Mouse (Mus musculus) liver, postnatal 0 days (tissue): ENCODE results near the gene Sv2b. TPM values are rescaled to one million over a fixed set of nuclear protein-coding genes. Genes with fewer than 3 reads are reported as not detected.

ENCODE experiments used
- ATAC-seq: fragments of 200-750 bp; cut with Nextera tagmentation; 2 replicates; pipeline ENCODE4 v1.8.0; 2017; ENCODE audit warnings: mild to moderate bottlenecking, moderate library complexity
- DNase-seq: peaks from one replicate; pipeline ENCODE4 v3.0.0-alpha.2; 2016
- H3K27ac ChIP-seq: fragments of 300-500 bp; sonication (generic); 2 replicates; pipeline ENCODE4 v1.5.1; 2014; ENCODE audit warnings: antibody characterized with exemption, moderate library complexity, mild to moderate bottlenecking, low read depth
- H3K27me3 ChIP-seq: fragments of 300-500 bp; sonication (generic); 2 replicates; pipeline ENCODE4 v1.6.1; 2014; ENCODE audit warnings: low read length, control low read depth, mixed read lengths; ENCODE audit not compliant: insufficient read depth
- H3K36me3 ChIP-seq: fragments of 300-500 bp; sonication (generic); replicated peaks from 2 replicates; pipeline ENCODE4 v1.6.1; 2014; ENCODE audit warnings: mild to moderate bottlenecking, control low read depth, low read length, moderate library complexity, mixed read lengths; ENCODE audit not compliant: insufficient read depth
- H3K4me1 ChIP-seq: fragments of 300-500 bp; sonication (generic); 2 replicates; pipeline ENCODE4 v1.6.1; 2014; ENCODE audit warnings: antibody characterized with exemption, mild to moderate bottlenecking, control low read depth; ENCODE audit not compliant: insufficient read depth
- H3K4me2 ChIP-seq: fragments of 300-500 bp; sonication (generic); 2 replicates; pipeline ENCODE4 v1.6.1; 2014; ENCODE audit warnings: low read depth, mild to moderate bottlenecking, low read length, moderate library complexity, mixed read lengths
- H3K4me3 ChIP-seq: fragments of 300-500 bp; sonication (generic); 2 replicates; pipeline ENCODE4 v1.5.1; 2014; ENCODE audit warnings: low read depth, low read length
- H3K9ac ChIP-seq: fragments of 300-500 bp; sonication (generic); replicated peaks from 2 replicates; pipeline ENCODE4 v1.6.1; 2014; ENCODE audit warnings: mild to moderate bottlenecking, moderate library complexity
- H3K9me3 ChIP-seq: fragments of 300-500 bp; sonication (generic); 2 replicates; pipeline ENCODE4 v1.6.1; 2016; ENCODE audit warnings: mild to moderate bottlenecking, control low read depth, low read length, mixed read lengths
- CTCF ChIP-seq: sonication (generic); IDR thresholded peaks from 2 replicates; pipeline ENCODE4 v1.5.1; 2016; ENCODE audit warnings: antibody characterized with exemption, low read depth
- EP300 ChIP-seq: IDR thresholded peaks from 2 replicates; pipeline ENCODE4 v1.6.1; 2016; ENCODE audit warnings: antibody characterized with exemption, low read depth, mild to moderate bottlenecking
- WGBS: fragments of 180-500 bp; shearing (Covaris S2); extraction: QIAGEN DNeasy Blood & Tissue Kit; methylation state at CpG from one replicate; pipeline ENCODE4 v1.1.7; 2014; ENCODE audit not compliant: insufficient replicate concordance; 5-methylcytosine and 5-hydroxymethylcytosine counted together
- polyA plus RNA-seq: library from polyadenylated mRNA; unstranded; fragments of >200 nt; fragmentation: Nextera tagmentation; extraction: Ambion mirVana; gene quantifications from 2 replicates; pipeline ENCODE4 v1.2.1, GENCODE M21; 2015

The Sv2b gene
- polyA plus RNA-seq, 1 experiment from 2014 or later = not detected

DNA sequence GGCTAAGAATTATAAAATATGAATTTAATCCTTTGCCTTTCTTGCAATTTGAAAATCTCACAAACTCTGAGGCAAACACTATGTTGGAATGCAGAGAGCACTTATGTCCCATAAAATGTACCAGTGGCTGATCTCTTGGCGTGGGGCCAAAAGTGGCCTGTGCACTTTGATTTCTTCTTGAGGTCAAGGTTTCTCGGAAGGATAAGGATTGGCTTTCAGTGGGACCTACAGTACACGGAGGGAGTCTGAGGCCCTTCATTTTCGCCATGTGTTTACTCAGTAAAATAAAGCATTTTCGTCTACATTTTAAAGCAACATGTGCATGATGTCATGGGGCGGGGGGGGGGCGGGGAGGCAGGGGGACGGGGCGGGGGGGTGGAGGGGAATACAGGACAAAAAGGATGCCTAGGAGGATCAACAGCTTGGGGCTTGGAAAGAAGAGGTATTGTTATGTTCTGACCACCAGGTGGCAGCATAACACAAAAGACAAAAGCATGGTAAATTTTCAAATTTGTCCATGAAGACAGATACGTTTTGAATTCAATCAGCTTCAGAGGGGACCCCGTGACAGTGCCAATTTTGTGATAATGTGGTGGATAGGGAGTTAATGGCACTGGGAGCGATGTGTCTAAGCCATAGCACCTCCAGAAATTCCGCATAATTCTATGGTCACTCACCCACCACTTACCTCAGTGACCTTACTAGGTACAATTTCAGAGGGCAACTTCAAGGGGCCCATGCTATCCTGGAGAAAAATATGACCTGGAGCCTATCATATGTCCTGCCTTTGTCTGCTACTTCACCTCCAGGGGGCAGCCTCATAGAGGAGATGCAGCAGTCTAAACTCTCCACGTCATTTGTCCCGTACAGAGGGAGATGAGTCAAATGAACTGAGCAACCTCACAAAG is 174.1 kb downstream of the Sv2b start:
- no peaks in the 10 kb centered on the region for H3K36me3 ChIP-seq
- no peaks in the 10 kb centered on the region for H3K9me3 ChIP-seq
- peak; percentile 22 for DNase-seq
- TF ChIP-seq EP300 (no peak), CTCF (peak; percentile 73)
- WGBS = 27% methylated on average over 15 of the region's 15 CpGs
- no peak overlapping the region for H3K9ac ChIP-seq
- no peak for ATAC-seq
- H3K27ac ChIP-seq = no peak overlapping the region
- H3K4me1 ChIP-seq = no peaks in the 10 kb centered on the region
- no peaks in the 10 kb centered on the region for H3K27me3 ChIP-seq
- no peak overlapping the region for H3K4me3 ChIP-seq
- no peak overlapping the region for H3K4me2 ChIP-seq

DNA sequence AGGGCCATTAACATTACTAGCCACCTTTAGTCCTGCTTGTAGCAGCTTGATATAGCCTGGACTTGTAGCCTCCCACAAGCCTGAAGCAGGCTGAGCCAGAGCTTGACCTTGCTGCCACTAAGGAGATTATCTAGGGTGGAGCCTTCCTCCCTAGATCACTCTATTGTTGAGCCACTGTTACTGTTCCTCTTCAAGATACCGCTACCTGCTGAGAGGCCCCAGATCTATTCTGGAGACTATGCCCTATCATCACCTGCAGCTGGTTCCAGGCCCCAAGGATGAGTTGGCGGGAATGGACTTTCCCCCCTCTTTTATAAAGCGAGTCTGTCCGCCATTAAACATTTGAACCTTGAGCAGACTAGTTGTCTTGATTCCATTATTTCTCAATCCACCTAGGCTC is 181.0 kb downstream of the Sv2b start:
- DNase-seq (no peak), ATAC-seq (no peak)
- H3K9ac ChIP-seq = no peak overlapping the region
- H3K36me3 ChIP-seq = no peaks in the 10 kb centered on the region
- no peak overlapping the region for H3K4me3 ChIP-seq
- no peaks in the 10 kb centered on the region for H3K9me3 ChIP-seq
- no peaks in the 10 kb centered on the region for H3K4me1 ChIP-seq
- H3K27ac ChIP-seq = no peak overlapping the region
- H3K4me2 ChIP-seq = no peak overlapping the region
- WGBS = 81% methylated on average over 4 of the region's 4 CpGs
- H3K27me3 ChIP-seq = no peaks in the 10 kb centered on the region
- TF ChIP-seq EP300 (no peak), CTCF (no peak)

DNA sequence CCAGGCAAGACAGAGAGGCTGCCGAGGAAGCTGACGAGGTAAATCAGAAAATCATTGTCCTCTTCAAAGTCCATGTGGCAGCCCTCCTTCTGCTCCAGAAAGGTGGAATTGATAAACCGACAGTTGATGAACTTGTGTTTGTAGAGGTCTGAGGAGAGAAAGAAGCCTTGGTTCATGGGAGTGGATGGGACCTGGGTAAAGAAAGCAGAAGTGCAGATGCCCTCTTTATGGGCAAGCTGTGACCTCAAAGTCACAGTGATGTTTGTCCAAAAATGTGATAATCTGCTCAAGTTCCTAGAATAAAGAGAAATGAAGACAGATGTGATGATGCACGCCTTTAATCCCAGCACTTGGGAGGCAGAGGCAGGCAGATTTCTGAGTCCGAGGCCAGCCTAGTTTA is 185.0 kb downstream of the Sv2b start:
- Histone ChIP-seq H3K4me1 (no peaks in the 10 kb centered on the region), H3K9me3 (no peaks in the 10 kb centered on the region), H3K4me2 (no peak overlapping the region), H3K4me3 (no peak overlapping the region), H3K27ac (no peak overlapping the region), H3K9ac (no peak overlapping the region), H3K36me3 (no peaks in the 10 kb centered on the region), H3K27me3 (no peaks in the 10 kb centered on the region)
- WGBS = 66% methylated on average over 5 of the region's 5 CpGs
- no peak for ATAC-seq
- no peak for DNase-seq
- no peak for TF ChIP-seq EP300
- no peak for TF ChIP-seq CTCF

DNA sequence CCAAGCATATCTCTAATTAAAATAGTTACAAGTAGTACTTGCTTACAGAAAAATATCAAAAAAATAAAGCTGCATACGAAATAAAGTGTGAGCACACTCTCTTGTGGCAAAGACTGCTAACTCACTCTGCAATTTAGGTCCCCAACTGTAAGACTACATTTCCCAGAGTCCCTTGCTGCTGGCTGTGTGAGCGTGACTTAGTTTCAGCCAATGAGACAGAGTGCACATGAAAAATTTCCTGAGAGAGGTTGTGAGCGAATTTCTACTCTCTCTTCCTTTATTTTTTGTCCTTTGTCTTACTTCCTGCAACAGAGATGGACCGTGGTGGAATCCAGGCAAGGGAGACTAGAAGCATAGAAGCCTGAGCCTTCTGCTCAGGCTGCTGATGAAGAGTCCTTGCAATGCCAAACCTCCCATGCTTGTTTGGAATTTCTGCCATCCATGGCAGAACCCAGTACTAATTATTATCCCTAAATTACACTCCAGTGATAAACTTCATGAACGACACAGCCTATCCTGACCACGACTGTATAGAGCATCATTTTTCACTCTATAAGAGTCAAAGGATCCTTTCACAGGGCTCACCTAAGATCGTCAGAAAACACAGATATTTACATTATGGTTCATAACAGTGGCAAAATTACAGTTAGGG is 190.9 kb downstream of the Sv2b start:
- Histone ChIP-seq H3K36me3 (no peaks in the 10 kb centered on the region), H3K4me1 (no peaks in the 10 kb centered on the region), H3K27ac (no peak overlapping the region), H3K4me2 (peak overlapping the region; percentile 50), H3K4me3 (no peak overlapping the region), H3K9ac (no peak overlapping the region), H3K9me3 (no peaks in the 10 kb centered on the region), H3K27me3 (no peaks in the 10 kb centered on the region)
- TF ChIP-seq CTCF (no peak), EP300 (no peak)
- DNase-seq (no peak), ATAC-seq (no peak)
- WGBS = 28% methylated on average over 7 of the region's 7 CpGs

- no peak for DNase-seq
- no peak overlapping the region for H3K9ac ChIP-seq
- no peaks in the 10 kb centered on the region for H3K9me3 ChIP-seq
- ATAC-seq = no peak
- no peaks in the 10 kb centered on the region for H3K4me1 ChIP-seq
- 8% methylated on average over 6 of the region's 6 CpGs for WGBS
- no peak for TF ChIP-seq EP300
- TF ChIP-seq CTCF = peak; percentile 73
- H3K27me3 ChIP-seq = no peaks in the 10 kb centered on the region
- no peak overlapping the region for H3K4me3 ChIP-seq
- H3K27ac ChIP-seq = no peak overlapping the region
- H3K4me2 ChIP-seq = no peak overlapping the region
- no peaks in the 10 kb centered on the region for H3K36me3 ChIP-seq
Measured at GRCm38 (mm10) chr7:75110689-75111088, 198.4 kb downstream of the Sv2b start.

DNA sequence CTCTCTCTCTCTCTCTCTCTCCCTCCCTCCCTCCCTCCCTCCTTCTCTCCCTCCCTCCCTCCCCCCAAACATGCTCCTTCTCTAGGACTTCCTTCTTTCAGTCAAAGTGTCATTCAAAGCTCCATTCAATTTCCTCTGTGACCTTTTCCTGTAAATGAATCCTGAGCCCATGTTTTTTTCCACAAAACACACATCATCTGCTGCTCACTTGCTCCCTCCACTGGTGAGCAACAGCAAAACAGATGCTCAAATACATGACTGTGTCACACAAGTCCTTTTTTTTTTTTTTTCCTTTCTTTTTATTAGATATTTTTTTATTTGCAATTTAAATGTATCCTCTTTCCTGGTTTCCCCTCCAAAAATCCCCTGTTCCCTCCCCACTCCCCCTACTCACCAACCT is 201.6 kb downstream of the Sv2b start:
- ATAC-seq (no peak), DNase-seq (peak; percentile 19)
- H3K27me3 ChIP-seq = no peaks in the 10 kb centered on the region
- H3K4me2 ChIP-seq = no peak overlapping the region
- no peak overlapping the region for H3K9ac ChIP-seq
- no peak overlapping the region for H3K4me3 ChIP-seq
- no peaks in the 10 kb centered on the region for H3K4me1 ChIP-seq
- H3K9me3 ChIP-seq = no peaks in the 10 kb centered on the region
- H3K27ac ChIP-seq = no peak overlapping the region
- TF ChIP-seq EP300 (no peak), CTCF (peak; percentile 55)
- H3K36me3 ChIP-seq = no peaks in the 10 kb centered on the region
